22 mouse cellular contexts compared by ENCODE assay signal in genomic region chr9:67867411-67867810, GRCm38 (mm10). TPM values are rescaled to one million over a fixed set of nuclear protein-coding genes. Genes with fewer than 3 reads are reported as not detected.
A peak's percentile ranks its signal among the peaks of the same experiment; 100 is the strongest.
DNase-seq lines count a peak whose midpoint lies in the region; ATAC-seq lines count a peak whose summit lies in the region.
"Had no signal": no experiment of that assay in that cellular context is flagged by ENCODE, and none has a peak within 500 bp of the region (broad histone marks: within the 10 kb centered on the region; RNA-seq: fewer than 3 reads in every experiment).

No protein-coding gene starts in this region.

- H3K9me3 ChIP-seq in liver, embryonic 12.5 days (replicated peaks), result no peaks in the 10 kb centered on the region
- H3K9me3 ChIP-seq: embryonic facial prominence, embryonic 10.5 days; embryonic facial prominence, embryonic 12.5 days; forebrain, embryonic 13.5 days; forebrain, embryonic 15.5 days had no signal

- H3K36me3 ChIP-seq in liver, embryonic 12.5 days, result peaks cover 32% of the 10 kb centered on the region
- H3K36me3 ChIP-seq: embryonic facial prominence, embryonic 10.5 days; embryonic facial prominence, embryonic 12.5 days; forebrain, embryonic 15.5 days had no signal

- H3K27ac ChIP-seq in liver, embryonic 12.5 days, result no peak overlapping the region
- H3K27ac ChIP-seq: embryonic facial prominence, embryonic 10.5 days; embryonic facial prominence, embryonic 12.5 days; forebrain, embryonic 13.5 days; forebrain, embryonic 15.5 days had no signal

- ATAC-seq in liver, embryonic 12.5 days, result no peak
- ATAC-seq: activated CD4-positive, CD25-positive, alpha-beta regulatory T cell, adult 4 months; forebrain, embryonic 13.5 days; forebrain, embryonic 15.5 days; forebrain, postnatal 0 days; Patski had no signal

- peak; percentile 55 to 82 for DNase-seq in adrenal gland, adult (ENCODE audit: inconsistent age in 2 of 2, low spot score in 1 of 2)
- no peak for DNase-seq in adrenal gland, postnatal 25 days
- peak; percentile 50 for DNase-seq in adrenal gland, adult 8-10 months
- DNase-seq in adrenal gland, postnatal 10 days, result no peak
- DNase-seq in liver (no peak), 416B (ENCODE audit: low read depth) (peak; percentile 41)
- no peak for DNase-seq in right cerebral cortex, postnatal 10 days (ENCODE audit: low spot score in 2 of 2)
- DNase-seq: cerebellum, adult 11-12 months; cerebellum, adult 2 months; cerebellum, adult 9-10 months; cerebellum, postnatal 10 days; cerebellum, postnatal 25 days; forebrain, postnatal 0 days had no signal

- no peak overlapping the region for H3K4me3 ChIP-seq in liver, embryonic 12.5 days
- H3K4me3 ChIP-seq: embryonic facial prominence, embryonic 10.5 days; embryonic facial prominence, embryonic 12.5 days; forebrain, embryonic 13.5 days; forebrain, embryonic 15.5 days had no signal

- no peaks in the 10 kb centered on the region for H3K27me3 ChIP-seq in liver, embryonic 12.5 days (replicated peaks)
- H3K27me3 ChIP-seq: embryonic facial prominence, embryonic 12.5 days; forebrain, embryonic 13.5 days; forebrain, embryonic 15.5 days; Patski had no signal

- peaks cover 80% of the 10 kb centered on the region for H3K4me1 ChIP-seq in liver, embryonic 12.5 days
- H3K4me1 ChIP-seq: forebrain, embryonic 15.5 days had no signal

- peak overlapping the region; percentile 25; the same call in 1 of the 2 replicates for H3K9ac ChIP-seq in liver, embryonic 12.5 days
- H3K9ac ChIP-seq: embryonic facial prominence, embryonic 12.5 days; forebrain, embryonic 13.5 days; forebrain, embryonic 15.5 days; forebrain, postnatal 0 days had no signal

- H3K4me2 ChIP-seq in liver, embryonic 12.5 days, result no peak overlapping the region
- H3K4me2 ChIP-seq: embryonic facial prominence, embryonic 12.5 days; forebrain, embryonic 13.5 days; forebrain, embryonic 15.5 days had no signal

- WGBS in liver, embryonic 12.5 days (ENCODE audit: insufficient replicate concordance), result 84% methylated on average over 6 of the region's 6 CpGs

RNA-seq across cellular contexts. Expression of gene Vps13c, which starts 27.2 kb away (rescaled TPM):
- 61.2 and 75.2 TPM in 2 replicates for total RNA-seq in adrenal gland, postnatal 25 days (2021)
- total RNA-seq in adrenal gland, adult 8-10 months (2022), result 10 to 100 TPM; 57.4 to 61.2 (median 59.2) TPM
- 10 to 100 TPM; 32.2 to 49.3 TPM for total RNA-seq in adrenal gland, postnatal 10 days (2021)
- polyA plus RNA-seq in liver, embryonic 12.5 days (2016; fragmentation: Nextera tagmentation; extraction: Ambion mirVana), result 9.7 and 11.7 TPM in 2 replicates

RNA-seq across cellular contexts. Expression of gene C2cd4a, which starts 35.3 kb away (rescaled TPM):
- not detected in 2 replicates for total RNA-seq in adrenal gland, postnatal 25 days (2021)
- total RNA-seq in adrenal gland, adult 8-10 months (2022), result under 1 TPM in 1 of 4 experiments, not detected in 3; 0.80 TPM
- total RNA-seq in adrenal gland, postnatal 10 days (2021), result under 1 TPM in 1 of 2 experiments, not detected in 1; 0.21 TPM
- 6.4 and 6.5 TPM in 2 replicates for polyA plus RNA-seq in liver, embryonic 12.5 days (2016; fragmentation: Nextera tagmentation; extraction: Ambion mirVana)
- total RNA-seq: ES-E14, MEL had no signal
- polyA plus RNA-seq: activated CD4-positive, CD25-positive, alpha-beta regulatory T cell, adult 4 months; embryonic facial prominence, embryonic 10.5 days; forebrain, embryonic 13.5 days had no signal

Comparison
In these comparisons a context has a peak if more than half of its experiments do, and no peak if none do; other contexts are left out.
1. DNase-seq: peak in adrenal gland, adult (2 of 2), adrenal gland, adult 8-10 months (single experiment) and 416B (single experiment); none in adrenal gland, postnatal 25 days (single experiment), adrenal gland, postnatal 10 days (single experiment), liver (single experiment) and right cerebral cortex, postnatal 10 days (0 of 2).